Mouse (Mus musculus) gastrocnemius, postnatal 36 days (tissue): Measurements from ENCODE around the gene Dnah11. TPM values are rescaled to one million over a fixed set of nuclear protein-coding genes. Genes with fewer than 3 reads are reported as not detected.

Experiments used
- DNase-seq, 2 experiments: peaks; one replicate each; pipeline ENCODE4 v3.0.0; 2022
- intact Hi-C: fragments of 180-260 bp; cut with DNase I; formaldehyde crosslinking; loops from one replicate; pipeline ENCODE4 v1.15.1; 2025
- long read RNA-seq, 2 experiments: library from polyadenylated mRNA; stranded (forward); transcript quantifications; one replicate each; pipeline ENCODE4 v2.0.0; 2021
- total RNA-seq, 2 experiments: library from RNA; stranded (reverse); gene quantifications; 2 replicates each; pipeline ENCODE4 v1.2.3; 2021

Gene Dnah11
- total RNA-seq: not detected
- long read RNA-seq, experiment 1: 0 reads
- long read RNA-seq, experiment 2: 0 reads

- DNase-seq: peak; percentile 25 to 26
- intact Hi-C loops: loop anchor here (5.0 kb wide), 1 partner anchor 104 kb away; the partner anchor contains the start of gene Sp4
Measured at GRCm38 (mm10) chr12:118198386-118199093, at the start of gene Dnah11. Dnah11 (minus strand) TSS chr12:118199043.

- intact Hi-C loops: no loop called here
- no peak for DNase-seq
Measured at GRCm38 (mm10) chr12:118221182-118221581, 22.3 kb upstream of the Dnah11 start.

- no peak for DNase-seq
- intact Hi-C loops: no loop called here
Measured at GRCm38 (mm10) chr12:118220062-118220461, 21.2 kb upstream of the Dnah11 start.

- intact Hi-C loops: no loop called here
- no peak for DNase-seq
Measured at GRCm38 (mm10) chr12:118212163-118212562, 13.3 kb upstream of the Dnah11 start.

GRCm38 (mm10) chr12:118196583-118196982 is 2.3 kb downstream of the Dnah11 start:
- no peak for DNase-seq
- intact Hi-C loops: loop anchor here (5.0 kb wide), 1 partner anchor 106 kb away; the partner anchor contains the start of gene Sp4

- no peak for DNase-seq
- intact Hi-C loops: no loop called here
Measured at GRCm38 (mm10) chr12:118189535-118189934, 9.3 kb downstream of the Dnah11 start.

- no peak for DNase-seq
- intact Hi-C loops: no loop called here
Measured at GRCm38 (mm10) chr12:118187663-118188062, 11.2 kb downstream of the Dnah11 start.

GRCm38 (mm10) chr12:118186881-118187489 is 11.9 kb downstream of the Dnah11 start:
- intact Hi-C loops: no loop called here
- no peak for DNase-seq

- no peak for DNase-seq
- intact Hi-C loops: no loop called here
Measured at GRCm38 (mm10) chr12:118186120-118186880, 12.5 kb downstream of the Dnah11 start.

- DNase-seq: no peak
- intact Hi-C loops: no loop called here
Measured at GRCm38 (mm10) chr12:118184731-118185130, 14.1 kb downstream of the Dnah11 start.

- intact Hi-C loops: no loop called here
- no peak for DNase-seq
Measured at GRCm38 (mm10) chr12:118177756-118178155, 21.1 kb downstream of the Dnah11 start.

GRCm38 (mm10) chr12:118164785-118165184 is 34.1 kb downstream of the Dnah11 start:
- no peak for DNase-seq
- intact Hi-C loops: no loop called here

GRCm38 (mm10) chr12:118156986-118157385 is 41.9 kb downstream of the Dnah11 start:
- DNase-seq: no peak
- intact Hi-C loops: no loop called here

- intact Hi-C loops: no loop called here
- no peak for DNase-seq
Measured at GRCm38 (mm10) chr12:118147521-118148033, 51.3 kb downstream of the Dnah11 start.

GRCm38 (mm10) chr12:118128116-118128515 is 70.7 kb downstream of the Dnah11 start:
- DNase-seq: no peak
- intact Hi-C loops: no loop called here

- DNase-seq: no peak
- intact Hi-C loops: no loop called here
Measured at GRCm38 (mm10) chr12:118119668-118120067, 79.2 kb downstream of the Dnah11 start.

GRCm38 (mm10) chr12:118112599-118112998 is 86.2 kb downstream of the Dnah11 start:
- intact Hi-C loops: no loop called here
- DNase-seq: no peak

- DNase-seq: no peak
- intact Hi-C loops: no loop called here
Measured at GRCm38 (mm10) chr12:118111896-118112295, 86.9 kb downstream of the Dnah11 start.

- intact Hi-C loops: no loop called here
- no peak for DNase-seq
Measured at GRCm38 (mm10) chr12:118107719-118108118, 91.1 kb downstream of the Dnah11 start.

GRCm38 (mm10) chr12:118104520-118104919 is 94.3 kb downstream of the Dnah11 start:
- intact Hi-C loops: no loop called here

GRCm38 (mm10) chr12:118099694-118100093 is 99.1 kb downstream of the Dnah11 start:
- intact Hi-C loops: no loop called here
- DNase-seq: no peak

More at GRCm38 (mm10) chr12:118104520-118104919, 94.3 kb downstream of the Dnah11 start:
- DNase-seq: no peak
